Mouse (Mus musculus) hindbrain, embryonic 12.5 days (tissue): ENCODE measurements around the gene Pnrc2. TPM values are rescaled to one million over a fixed set of nuclear protein-coding genes. Genes with fewer than 3 reads are reported as not detected.

Experiments
- ATAC-seq: fragments of 200-750 bp; cut with Nextera tagmentation; 2 replicates; pipeline ENCODE4 v1.8.0; 2017; ENCODE audit warnings: moderate TSS enrichment; ENCODE audit not compliant: low FRiP score
- H3K27ac ChIP-seq: fragments of 300-500 bp; sonication (generic); 2 replicates; pipeline ENCODE4 v1.5.1; 2016; ENCODE audit warnings: mild to moderate bottlenecking
- H3K27me3 ChIP-seq: fragments of 300-500 bp; sonication (generic); 2 replicates; pipeline ENCODE4 v1.6.1; 2016; ENCODE audit warnings: mild to moderate bottlenecking
- H3K36me3 ChIP-seq: fragments of 300-500 bp; sonication (generic); 2 replicates; pipeline ENCODE4 v1.6.1; 2016; ENCODE audit warnings: mild to moderate bottlenecking
- H3K4me1 ChIP-seq: fragments of 300-500 bp; sonication (generic); 2 replicates; pipeline ENCODE4 v1.6.1; 2016
- H3K4me2 ChIP-seq: fragments of 300-500 bp; sonication (generic); replicated peaks from 2 replicates; pipeline ENCODE4 v1.6.1; 2016; ENCODE audit warnings: mild to moderate bottlenecking
- H3K4me3 ChIP-seq: fragments of 300-500 bp; sonication (generic); 2 replicates; pipeline ENCODE4 v1.5.1; 2016; ENCODE audit warnings: mild to moderate bottlenecking
- H3K9ac ChIP-seq: fragments of 300-500 bp; sonication (generic); 2 replicates; pipeline ENCODE4 v1.6.1; 2016; ENCODE audit warnings: mild to moderate bottlenecking, moderate library complexity
- H3K9me3 ChIP-seq: fragments of 300-500 bp; sonication (generic); replicated peaks from 2 replicates; pipeline ENCODE4 v1.6.1; 2016; ENCODE audit warnings: mild to moderate bottlenecking
- WGBS: fragments of 180-500 bp; shearing (Covaris S2); methylation state at CpG from one replicate; pipeline ENCODE4 v1.1.7; 2016; 5-methylcytosine and 5-hydroxymethylcytosine counted together
- polyA plus RNA-seq: library from polyadenylated mRNA; unstranded; fragments of >200 nt; fragmentation: Nextera tagmentation; extraction: Ambion mirVana; gene quantifications from 2 replicates; pipeline ENCODE4 v1.2.1, GENCODE M21; 2016

Gene Pnrc2
- polyA plus RNA-seq, 1 experiment from 2014 or later: 154 TPM

GRCm38 (mm10) chr4:135888448-135889057, 14.9 kb upstream of the Pnrc2 start:
- WGBS: 95% methylated on average over 24 of the region's 24 CpGs
- H3K27me3 ChIP-seq: no peaks in the 10 kb centered on the region
- H3K4me2 ChIP-seq: no peak overlapping the region
- no peak overlapping the region for H3K27ac ChIP-seq
- no peaks in the 10 kb centered on the region for H3K36me3 ChIP-seq
- H3K4me3 ChIP-seq: no peak overlapping the region
- H3K9me3 ChIP-seq: no peaks in the 10 kb centered on the region
- no peaks in the 10 kb centered on the region; the same call in 1 of the 2 replicates for H3K4me1 ChIP-seq
- no peak overlapping the region for H3K9ac ChIP-seq
- ATAC-seq: no peak

- no peak overlapping the region for H3K4me2 ChIP-seq
- no peak overlapping the region for H3K27ac ChIP-seq
- ATAC-seq: no peak
- no peaks in the 10 kb centered on the region for H3K27me3 ChIP-seq
- H3K4me3 ChIP-seq: no peak overlapping the region
- no peaks in the 10 kb centered on the region for H3K36me3 ChIP-seq
- no peaks in the 10 kb centered on the region for H3K9me3 ChIP-seq
- H3K9ac ChIP-seq: no peak overlapping the region
- no peaks in the 10 kb centered on the region; the same call in 1 of the 2 replicates for H3K4me1 ChIP-seq
- WGBS: 88% methylated on average over 4 of the region's 4 CpGs
These were observed 12.5 kb upstream of the Pnrc2 start for GRCm38 (mm10) chr4:135886184-135886583.

- Histone ChIP-seq H3K36me3 (no peaks in the 10 kb centered on the region), H3K9me3 (no peaks in the 10 kb centered on the region), H3K4me2 (no peak overlapping the region), H3K27me3 (no peaks in the 10 kb centered on the region), H3K9ac (no peak overlapping the region), H3K27ac (no peak overlapping the region), H3K4me1 (no peaks in the 10 kb centered on the region; the same call in 1 of the 2 replicates), H3K4me3 (no peak overlapping the region)
- no peak for ATAC-seq
- 90% methylated on average over 12 of the region's 12 CpGs for WGBS
These were observed 12.0 kb upstream of the Pnrc2 start for GRCm38 (mm10) chr4:135885676-135886075.

DNA sequence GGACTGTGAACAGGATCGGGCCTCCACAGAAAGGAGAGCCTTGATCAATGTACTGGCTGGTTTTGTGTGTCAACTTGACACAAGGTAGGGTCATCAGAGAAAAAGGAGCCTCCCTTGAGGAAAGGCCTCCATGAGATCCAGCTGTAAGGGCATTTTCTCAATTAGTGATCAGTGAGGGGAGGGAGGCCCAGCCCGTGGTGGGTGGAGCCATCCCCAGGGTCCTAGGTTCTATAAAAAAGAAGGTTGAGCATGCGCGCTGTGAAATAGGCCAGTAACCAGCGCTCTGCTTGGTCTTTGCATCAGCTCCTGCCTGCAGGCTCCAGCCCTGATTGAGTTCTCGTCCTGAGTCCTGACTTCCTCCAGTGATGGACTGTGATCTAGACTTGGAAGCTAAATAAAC, 10.9 kb upstream of the Pnrc2 start:
- 46% methylated on average over 6 of the region's 6 CpGs for WGBS
- Histone ChIP-seq H3K4me2 (no peak overlapping the region), H3K9ac (no peak overlapping the region), H3K27ac (no peak overlapping the region), H3K4me1 (no peaks in the 10 kb centered on the region; the same call in 1 of the 2 replicates), H3K36me3 (no peaks in the 10 kb centered on the region), H3K9me3 (no peaks in the 10 kb centered on the region), H3K27me3 (no peaks in the 10 kb centered on the region), H3K4me3 (no peak overlapping the region)
- no peak for ATAC-seq

GRCm38 (mm10) chr4:135883881-135884516, 10.3 kb upstream of the Pnrc2 start:
- no peak overlapping the region for H3K4me3 ChIP-seq
- H3K9me3 ChIP-seq: no peaks in the 10 kb centered on the region
- H3K4me2 ChIP-seq: no peak overlapping the region
- H3K27me3 ChIP-seq: no peaks in the 10 kb centered on the region
- 57% methylated on average over 7 of the region's 7 CpGs for WGBS
- no peaks in the 10 kb centered on the region for H3K36me3 ChIP-seq
- no peak overlapping the region for H3K9ac ChIP-seq
- no peak for ATAC-seq
- no peaks in the 10 kb centered on the region; the same call in 1 of the 2 replicates for H3K4me1 ChIP-seq
- no peak overlapping the region for H3K27ac ChIP-seq

- Histone ChIP-seq H3K27me3 (no peaks in the 10 kb centered on the region), H3K9ac (no peak overlapping the region), H3K4me3 (no peak overlapping the region), H3K9me3 (no peaks in the 10 kb centered on the region), H3K4me1 (no peaks in the 10 kb centered on the region; the same call in 1 of the 2 replicates), H3K27ac (no peak overlapping the region), H3K36me3 (no peaks in the 10 kb centered on the region), H3K4me2 (no peak overlapping the region)
- ATAC-seq: no peak
- 42% methylated on average over 10 of the region's 10 CpGs for WGBS
These were observed 9.8 kb upstream of the Pnrc2 start for GRCm38 (mm10) chr4:135883401-135883851.

- no peaks in the 10 kb centered on the region for H3K9me3 ChIP-seq
- no peak overlapping the region for H3K4me3 ChIP-seq
- H3K9ac ChIP-seq: no peak overlapping the region
- H3K27ac ChIP-seq: no peak overlapping the region
- no peak overlapping the region for H3K4me2 ChIP-seq
- ATAC-seq: no peak
- WGBS: 84% methylated on average over 6 of the region's 6 CpGs
- no peaks in the 10 kb centered on the region for H3K27me3 ChIP-seq
- no peaks in the 10 kb centered on the region for H3K36me3 ChIP-seq
- H3K4me1 ChIP-seq: peaks cover under 1% of the 10 kb centered on the region
These were observed 8.4 kb upstream of the Pnrc2 start for GRCm38 (mm10) chr4:135882023-135882422.

DNA sequence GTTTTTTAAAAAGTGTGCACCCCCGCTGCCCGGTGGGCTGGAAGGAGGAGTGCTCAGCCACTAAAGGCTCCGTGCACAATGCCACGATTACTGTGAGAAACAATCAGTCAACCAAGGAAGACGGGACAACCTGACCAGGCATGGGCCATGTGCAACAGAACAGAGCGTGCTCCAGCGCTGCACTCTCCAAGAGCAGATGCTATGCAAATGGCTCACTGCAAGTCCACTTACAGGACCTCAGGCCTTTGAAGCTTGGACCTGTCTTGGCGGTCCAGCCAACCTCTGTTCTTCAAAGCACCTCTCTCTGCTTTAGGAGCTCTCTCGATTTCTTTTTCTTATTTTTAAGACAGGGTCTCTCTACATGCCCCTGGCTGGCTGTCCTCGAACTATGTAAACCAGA, 6.9 kb upstream of the Pnrc2 start:
- Histone ChIP-seq H3K4me3 (no peak overlapping the region), H3K36me3 (no peaks in the 10 kb centered on the region), H3K27me3 (no peaks in the 10 kb centered on the region), H3K9me3 (no peaks in the 10 kb centered on the region), H3K27ac (no peak overlapping the region), H3K4me2 (no peak overlapping the region), H3K9ac (no peak overlapping the region), H3K4me1 (peaks cover 15% of the 10 kb centered on the region)
- 82% methylated on average over 10 of the region's 10 CpGs for WGBS
- ATAC-seq: no peak

DNA sequence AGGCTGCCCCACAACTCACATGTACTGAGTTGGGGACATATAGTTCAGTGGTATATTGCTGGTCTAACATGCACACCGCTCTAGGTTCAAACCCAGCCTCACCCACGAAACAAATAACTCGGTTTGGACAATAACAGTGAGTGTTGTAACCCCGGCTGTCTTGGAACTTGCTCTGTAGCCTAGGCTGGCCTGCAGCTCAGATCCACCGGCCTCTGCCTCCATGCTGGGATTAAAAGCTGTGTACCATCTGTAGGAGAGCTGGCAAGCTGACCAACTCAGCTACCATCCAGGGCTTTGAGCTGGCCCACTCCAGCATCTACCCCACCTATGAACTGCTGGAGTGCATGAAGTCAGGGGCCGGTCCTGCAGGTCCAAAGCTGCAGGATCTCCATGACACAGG, 6.4 kb upstream of the Pnrc2 start:
- no peak overlapping the region for H3K27ac ChIP-seq
- ATAC-seq: no peak
- WGBS: 91% methylated on average over 6 of the region's 6 CpGs

GRCm38 (mm10) chr4:135879021-135879420, 5.4 kb upstream of the Pnrc2 start:
- no peak for ATAC-seq

More for the DNA sequence above, 6.4 kb upstream of the Pnrc2 start:
- no peak overlapping the region for H3K4me3 ChIP-seq
- no peak overlapping the region for H3K9ac ChIP-seq
- peaks cover 18% of the 10 kb centered on the region for H3K4me1 ChIP-seq
- no peaks in the 10 kb centered on the region for H3K36me3 ChIP-seq
- no peaks in the 10 kb centered on the region for H3K9me3 ChIP-seq
- H3K4me2 ChIP-seq: no peak overlapping the region
- H3K27me3 ChIP-seq: no peaks in the 10 kb centered on the region

GRCm38 (mm10) chr4:135877742-135878141, 4.1 kb upstream of the Pnrc2 start:
- ATAC-seq: no peak
- H3K36me3 ChIP-seq: no peaks in the 10 kb centered on the region
- no peaks in the 10 kb centered on the region for H3K9me3 ChIP-seq
- H3K9ac ChIP-seq: no peak overlapping the region
- H3K4me1 ChIP-seq: peaks cover 29% of the 10 kb centered on the region
- no peak overlapping the region for H3K27ac ChIP-seq
- no peak overlapping the region for H3K4me2 ChIP-seq
- H3K4me3 ChIP-seq: no peak overlapping the region
- H3K27me3 ChIP-seq: no peaks in the 10 kb centered on the region
- 55% methylated on average over 2 of the region's 2 CpGs for WGBS

More at GRCm38 (mm10) chr4:135879021-135879420, 5.4 kb upstream of the Pnrc2 start:
- Histone ChIP-seq H3K36me3 (no peaks in the 10 kb centered on the region), H3K4me1 (peaks cover 28% of the 10 kb centered on the region), H3K27ac (no peak overlapping the region), H3K4me3 (no peak overlapping the region), H3K27me3 (no peaks in the 10 kb centered on the region), H3K9me3 (no peaks in the 10 kb centered on the region), H3K9ac (no peak overlapping the region), H3K4me2 (no peak overlapping the region)
- WGBS: 56% methylated on average over 6 of the region's 6 CpGs

GRCm38 (mm10) chr4:135876583-135877020, 3.0 kb upstream of the Pnrc2 start:
- peak overlapping the region; percentile 42 for H3K4me2 ChIP-seq
- 0 out of 2 replicates have a peak, but pooled peaks cover 9% of the 10 kb centered on the region for H3K36me3 ChIP-seq
- peaks cover 41% of the 10 kb centered on the region for H3K4me1 ChIP-seq
- no peaks in the 10 kb centered on the region for H3K27me3 ChIP-seq
- 2% methylated on average over 16 of the region's 16 CpGs for WGBS
- 0 out of 2 replicates have a peak overlapping the region, but pooled peaks have one; percentile 15 for H3K9ac ChIP-seq
- H3K9me3 ChIP-seq: no peaks in the 10 kb centered on the region
- H3K27ac ChIP-seq: peak overlapping the region; percentile 24; the same call in 1 of the 2 replicates
- ATAC-seq: no peak
- peak overlapping the region; percentile 0; the same call in 1 of the 2 replicates for H3K4me3 ChIP-seq
